Mouse (Mus musculus): ENCODE measurements around the gene Trat1. TPM values are rescaled to one million over a fixed set of nuclear protein-coding genes. Genes with fewer than 3 reads are reported as not detected.

Trat1 gene
- polyA plus RNA-seq, 1 experiment from 2014 or later: not detected

GRCm38 (mm10) chr16:48777254-48777653 is 5.4 kb upstream of the Trat1 start:
- no peaks in the 10 kb centered on the region for H3K36me3 ChIP-seq
- no peak overlapping the region for H3K9ac ChIP-seq
- WGBS (ENCODE audit: insufficient replicate concordance): 36% methylated on average over 2 of the region's 2 CpGs
- no peak overlapping the region for H3K4me2 ChIP-seq
- no peaks in the 10 kb centered on the region for H3K9me3 ChIP-seq (replicated peaks)
- H3K4me3 ChIP-seq (replicated peaks): no peak overlapping the region
- H3K27me3 ChIP-seq: no peaks in the 10 kb centered on the region
- ATAC-seq (ENCODE audit: low read depth): no peak
- DNase-seq: no peak
- H3K27ac ChIP-seq: no peak overlapping the region
- no peaks in the 10 kb centered on the region for H3K4me1 ChIP-seq (replicated peaks)

GRCm38 (mm10) chr16:48769183-48769582 is 2.6 kb downstream of the Trat1 start:
- no peak overlapping the region for H3K4me2 ChIP-seq
- no peak overlapping the region for H3K27ac ChIP-seq
- H3K9me3 ChIP-seq (replicated peaks): no peaks in the 10 kb centered on the region
- H3K9ac ChIP-seq: no peak overlapping the region
- DNase-seq (no peak), ATAC-seq (ENCODE audit: low read depth) (no peak)
- no peaks in the 10 kb centered on the region for H3K4me1 ChIP-seq (replicated peaks)
- no peak overlapping the region for H3K4me3 ChIP-seq (replicated peaks)
- H3K36me3 ChIP-seq: no peaks in the 10 kb centered on the region
- H3K27me3 ChIP-seq: no peaks in the 10 kb centered on the region
- 83% methylated on average over 3 of the region's 3 CpGs for WGBS (ENCODE audit: insufficient replicate concordance)

GRCm38 (mm10) chr16:48760643-48761481 is 11.0 kb downstream of the Trat1 start:
- ATAC-seq (ENCODE audit: low read depth): no peak
- no peaks in the 10 kb centered on the region for H3K4me1 ChIP-seq (replicated peaks)
- H3K36me3 ChIP-seq: no peaks in the 10 kb centered on the region
- H3K9ac ChIP-seq: no peak overlapping the region
- 69% methylated on average over 17 of the region's 17 CpGs for WGBS (ENCODE audit: insufficient replicate concordance)
- no peak overlapping the region for H3K4me3 ChIP-seq (replicated peaks)
- H3K27me3 ChIP-seq: no peaks in the 10 kb centered on the region
- no peak overlapping the region for H3K4me2 ChIP-seq
- H3K9me3 ChIP-seq (replicated peaks): no peaks in the 10 kb centered on the region
- H3K27ac ChIP-seq: no peak overlapping the region
- no peak for DNase-seq

GRCm38 (mm10) chr16:48750145-48750827 is 21.5 kb downstream of the Trat1 start:
- Histone ChIP-seq H3K4me2 (0 out of 2 replicates have a peak overlapping the region, but pooled peaks have one; percentile 10), H3K27ac (no peak overlapping the region), H3K27me3 (no peaks in the 10 kb centered on the region), H3K9me3 (replicated peaks) (no peaks in the 10 kb centered on the region), H3K9ac (no peak overlapping the region), H3K4me3 (replicated peaks) (no peak overlapping the region), H3K36me3 (no peaks in the 10 kb centered on the region), H3K4me1 (replicated peaks) (no peaks in the 10 kb centered on the region)
- 30% methylated on average over 26 of the region's 26 CpGs for WGBS (ENCODE audit: insufficient replicate concordance)
- DNase-seq (no peak), ATAC-seq (ENCODE audit: low read depth) (no peak)

DNA sequence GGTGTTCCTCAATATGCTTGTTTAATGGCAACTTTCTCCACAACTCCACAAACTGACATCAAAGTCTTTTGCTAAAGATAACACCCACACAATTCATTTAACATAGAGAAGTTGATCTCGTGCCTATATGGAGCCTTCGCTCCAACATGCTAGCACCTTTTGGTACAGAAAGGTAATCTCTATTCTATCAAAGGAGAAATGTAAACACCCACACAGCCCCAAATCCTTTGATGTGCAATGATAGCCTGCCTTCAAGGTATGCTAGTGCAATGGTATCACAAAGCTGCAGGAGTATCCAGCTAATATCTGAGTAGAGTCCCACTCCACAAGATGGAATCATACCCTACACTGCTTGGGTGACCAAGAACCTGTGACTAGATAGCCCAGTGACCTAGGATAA is 26.4 kb downstream of the Trat1 start:
- ATAC-seq (ENCODE audit: low read depth): no peak
- DNase-seq: no peak
- no peaks in the 10 kb centered on the region for H3K4me1 ChIP-seq (replicated peaks)
- H3K27me3 ChIP-seq: no peaks in the 10 kb centered on the region
- no peaks in the 10 kb centered on the region for H3K36me3 ChIP-seq
- H3K27ac ChIP-seq: no peak overlapping the region
- 66% methylated on average over 2 of the region's 2 CpGs for WGBS (ENCODE audit: insufficient replicate concordance)
- no peak overlapping the region for H3K9ac ChIP-seq
- no peaks in the 10 kb centered on the region for H3K9me3 ChIP-seq (replicated peaks)
- H3K4me2 ChIP-seq: no peak overlapping the region
- H3K4me3 ChIP-seq (replicated peaks): no peak overlapping the region

GRCm38 (mm10) chr16:48745011-48745410 is 26.8 kb downstream of the Trat1 start:
- no peaks in the 10 kb centered on the region for H3K36me3 ChIP-seq
- no peaks in the 10 kb centered on the region for H3K9me3 ChIP-seq (replicated peaks)
- ATAC-seq (ENCODE audit: low read depth) (no peak), DNase-seq (no peak)
- H3K27me3 ChIP-seq: no peaks in the 10 kb centered on the region
- H3K4me3 ChIP-seq (replicated peaks): no peak overlapping the region
- no peaks in the 10 kb centered on the region for H3K4me1 ChIP-seq (replicated peaks)
- H3K9ac ChIP-seq: no peak overlapping the region
- H3K4me2 ChIP-seq: no peak overlapping the region
- WGBS (ENCODE audit: insufficient replicate concordance): 49% methylated on average over 2 of the region's 2 CpGs
- no peak overlapping the region for H3K27ac ChIP-seq

DNA sequence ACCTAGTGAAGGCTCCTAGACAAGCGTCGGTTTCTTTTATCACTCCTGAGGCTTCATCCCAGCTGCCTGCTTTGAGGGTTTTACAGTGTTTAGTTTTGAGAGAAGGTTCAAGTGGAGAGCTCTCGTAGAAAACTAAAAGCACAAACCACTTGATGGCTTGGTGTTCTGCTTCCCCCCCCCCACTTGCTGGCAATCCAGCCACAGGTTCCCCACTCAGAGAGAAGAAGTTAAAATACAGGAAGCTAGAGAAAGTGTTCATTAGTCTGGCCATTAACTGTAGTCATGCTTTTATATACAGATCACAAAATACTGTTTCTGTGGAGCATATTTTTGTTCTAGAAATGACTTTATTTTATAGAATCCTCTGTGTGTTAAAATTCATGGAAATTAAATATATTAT is 30.3 kb downstream of the Trat1 start:
- H3K9me3 ChIP-seq (replicated peaks): no peaks in the 10 kb centered on the region
- no peak overlapping the region for H3K4me2 ChIP-seq
- 39% methylated on average over 3 of the region's 3 CpGs for WGBS (ENCODE audit: insufficient replicate concordance)
- H3K27me3 ChIP-seq: no peaks in the 10 kb centered on the region
- DNase-seq (no peak), ATAC-seq (ENCODE audit: low read depth) (no peak)
- no peak overlapping the region for H3K9ac ChIP-seq
- no peak overlapping the region for H3K4me3 ChIP-seq (replicated peaks)
- no peaks in the 10 kb centered on the region for H3K36me3 ChIP-seq
- H3K4me1 ChIP-seq (replicated peaks): no peaks in the 10 kb centered on the region
- H3K27ac ChIP-seq: no peak overlapping the region

GRCm38 (mm10) chr16:48739974-48740373 is 31.8 kb downstream of the Trat1 start:
- Histone ChIP-seq H3K4me2 (no peak overlapping the region), H3K9ac (no peak overlapping the region), H3K27ac (no peak overlapping the region), H3K36me3 (no peaks in the 10 kb centered on the region), H3K4me3 (replicated peaks) (no peak overlapping the region), H3K9me3 (replicated peaks) (no peaks in the 10 kb centered on the region), H3K27me3 (no peaks in the 10 kb centered on the region), H3K4me1 (replicated peaks) (no peaks in the 10 kb centered on the region)
- ATAC-seq (ENCODE audit: low read depth): no peak
- no peak for DNase-seq
- 76% methylated on average over 6 of the region's 6 CpGs for WGBS (ENCODE audit: insufficient replicate concordance)

GRCm38 (mm10) chr16:48738429-48738828 is 33.4 kb downstream of the Trat1 start:
- ATAC-seq (ENCODE audit: low read depth) (no peak), DNase-seq (no peak)
- Histone ChIP-seq H3K27me3 (no peaks in the 10 kb centered on the region), H3K9ac (no peak overlapping the region), H3K9me3 (replicated peaks) (no peaks in the 10 kb centered on the region), H3K4me2 (no peak overlapping the region), H3K4me3 (replicated peaks) (no peak overlapping the region), H3K4me1 (replicated peaks) (no peaks in the 10 kb centered on the region), H3K36me3 (no peaks in the 10 kb centered on the region), H3K27ac (no peak overlapping the region)
- WGBS (ENCODE audit: insufficient replicate concordance): 67% methylated on average over 2 of the region's 2 CpGs

DNA sequence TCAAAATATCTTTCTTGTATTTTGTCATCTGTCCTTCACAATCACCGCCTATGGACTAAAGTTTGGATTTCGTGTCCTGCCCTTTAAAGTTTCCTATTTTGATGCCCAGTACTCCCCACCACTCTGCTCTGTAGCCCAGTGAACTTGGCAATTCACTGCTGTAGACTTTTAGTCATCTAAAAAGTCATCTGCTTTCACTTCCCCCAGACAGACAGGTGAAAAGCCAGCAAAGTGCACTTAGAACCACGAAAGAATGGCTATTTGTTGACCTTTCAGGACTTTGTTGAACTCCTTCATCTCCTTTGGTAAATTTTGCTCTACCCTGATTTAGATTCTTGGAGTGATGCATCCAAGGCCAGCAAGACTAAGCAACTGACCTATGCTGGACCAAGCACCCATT is 34.9 kb downstream of the Trat1 start:
- Histone ChIP-seq H3K4me1 (replicated peaks) (no peaks in the 10 kb centered on the region), H3K27me3 (no peaks in the 10 kb centered on the region), H3K4me3 (replicated peaks) (no peak overlapping the region), H3K27ac (no peak overlapping the region), H3K4me2 (no peak overlapping the region), H3K9me3 (replicated peaks) (no peaks in the 10 kb centered on the region), H3K9ac (no peak overlapping the region), H3K36me3 (no peaks in the 10 kb centered on the region)
- WGBS (ENCODE audit: insufficient replicate concordance): 71% methylated on average over 3 of the region's 3 CpGs
- DNase-seq (no peak), ATAC-seq (ENCODE audit: low read depth) (no peak)

DNA sequence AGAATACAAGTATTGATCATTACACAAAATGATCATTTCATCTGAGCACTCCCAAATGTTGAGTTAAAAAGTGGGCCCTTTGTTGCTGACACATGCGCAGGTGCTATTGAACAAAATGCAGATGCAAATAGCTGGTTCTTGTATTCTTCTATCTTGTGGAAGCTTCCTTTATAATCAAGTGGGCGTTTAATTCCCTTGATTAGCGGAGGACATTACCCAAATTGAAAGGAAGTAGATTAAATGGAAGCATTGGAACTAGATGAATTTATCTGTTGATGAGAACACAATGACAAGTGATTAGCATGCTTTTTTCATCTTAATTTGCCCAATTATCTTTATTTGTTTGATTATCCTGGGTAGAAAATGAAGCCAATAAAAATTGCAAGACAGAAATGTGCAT is 51.6 kb downstream of the Trat1 start:
- H3K9me3 ChIP-seq (replicated peaks): no peaks in the 10 kb centered on the region
- H3K36me3 ChIP-seq: no peaks in the 10 kb centered on the region
- 76% methylated on average over 3 of the region's 3 CpGs for WGBS (ENCODE audit: insufficient replicate concordance)
- H3K4me1 ChIP-seq (replicated peaks): no peaks in the 10 kb centered on the region
- H3K9ac ChIP-seq: no peak overlapping the region
- H3K27ac ChIP-seq: no peak overlapping the region
- no peak overlapping the region for H3K4me2 ChIP-seq
- no peak for ATAC-seq (ENCODE audit: low read depth)
- DNase-seq: no peak
- no peaks in the 10 kb centered on the region for H3K27me3 ChIP-seq
- H3K4me3 ChIP-seq (replicated peaks): no peak overlapping the region

- ATAC-seq (ENCODE audit: low read depth) (no peak), DNase-seq (no peak)
- Histone ChIP-seq H3K9me3 (replicated peaks) (no peaks in the 10 kb centered on the region), H3K36me3 (no peaks in the 10 kb centered on the region), H3K4me2 (no peak overlapping the region), H3K27ac (no peak overlapping the region), H3K4me1 (replicated peaks) (no peaks in the 10 kb centered on the region), H3K9ac (no peak overlapping the region), H3K27me3 (no peaks in the 10 kb centered on the region), H3K4me3 (replicated peaks) (no peak overlapping the region)
- 56% methylated on average over 3 of the region's 3 CpGs for WGBS (ENCODE audit: insufficient replicate concordance)
Measured at GRCm38 (mm10) chr16:48719679-48720078, 52.1 kb downstream of the Trat1 start.

All from liver, embryonic 13.5 days (tissue).